Mouse (Mus musculus) spleen, adult 2 months (tissue): ENCODE measurements around the gene Kank4.

Experiments
- CTCF ChIP-seq: fragments of 200-500 bp; IDR thresholded peaks from 2 replicates; pipeline ENCODE4 v1.5.1; 2011; ENCODE audit warnings: mild to moderate bottlenecking, inconsistent platforms; ENCODE audit not compliant: insufficient read depth, insufficient read length, insufficient replicate concordance; ENCODE audit errors: extremely low read depth
- POLR2A ChIP-seq: fragments of 200-500 bp; IDR thresholded peaks from 2 replicates; pipeline ENCODE4 v1.6.1; 2011; ENCODE audit warnings: low read depth, low read length, inconsistent platforms

- TF ChIP-seq CTCF (no peak), POLR2A (no peak)
Measured at GRCm38 (mm10) chr4:98793486-98793885, 23.9 kb downstream of the Kank4 start.
